Mouse (Mus musculus): Measurements from ENCODE around the gene Fus.
"Not testable (repeated sequence)": the region's sequence is repeated elsewhere in the genome, so short reads cannot be mapped to it uniquely, and the experiment has no call there.

The Fus gene

DNA sequence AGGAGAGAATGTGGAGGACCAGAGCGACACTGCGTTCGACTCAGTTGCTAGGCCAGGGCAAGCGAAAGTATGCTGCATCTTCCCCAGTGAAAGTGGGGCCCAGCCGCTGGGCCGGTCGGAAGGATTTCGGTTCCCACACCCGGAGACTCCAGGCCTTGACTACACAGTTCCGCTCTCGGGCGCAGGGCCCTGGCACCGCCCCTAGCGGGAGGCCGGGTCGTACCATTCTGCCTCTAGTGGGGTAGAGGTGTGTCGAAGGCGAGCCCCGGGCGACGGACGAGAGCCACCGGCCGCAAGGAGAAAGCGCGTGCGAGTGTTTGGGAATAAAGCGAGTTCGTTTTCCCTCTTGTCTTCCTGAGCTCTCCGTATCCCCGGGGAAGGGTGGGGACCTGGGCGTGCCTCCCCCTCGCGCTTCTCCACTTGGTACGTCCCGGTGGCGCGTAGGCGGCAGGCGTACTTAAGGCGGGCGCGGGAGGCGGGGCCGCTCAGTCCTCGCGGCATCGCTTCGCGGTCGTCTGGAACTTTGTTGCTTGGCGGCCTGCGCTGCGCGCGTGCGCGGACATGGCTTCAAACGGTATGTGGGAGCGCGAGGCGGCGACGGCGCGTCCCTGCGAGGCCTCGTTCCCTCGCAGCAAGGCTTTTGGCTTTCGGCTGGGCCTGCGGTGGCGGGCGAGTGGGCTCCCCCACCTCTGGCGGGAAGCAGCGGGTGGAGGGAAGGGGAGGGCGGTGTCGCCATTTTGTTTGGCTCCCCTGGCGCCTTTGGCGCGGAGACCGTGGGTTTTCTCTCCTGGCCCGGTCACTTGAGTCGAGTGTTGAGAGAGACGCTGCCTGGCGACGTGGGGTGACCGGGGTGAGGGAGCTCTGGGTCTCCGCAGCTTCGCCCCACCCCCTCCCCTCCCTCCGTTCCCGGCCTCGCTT is at the start of gene Fus:
Gene Fus, plus strand, starts transcription at position 454 of the 918 bp plus-strand sequence.
- in situ Hi-C loops (cut with MboI, MseI), result no loop called here

DNA sequence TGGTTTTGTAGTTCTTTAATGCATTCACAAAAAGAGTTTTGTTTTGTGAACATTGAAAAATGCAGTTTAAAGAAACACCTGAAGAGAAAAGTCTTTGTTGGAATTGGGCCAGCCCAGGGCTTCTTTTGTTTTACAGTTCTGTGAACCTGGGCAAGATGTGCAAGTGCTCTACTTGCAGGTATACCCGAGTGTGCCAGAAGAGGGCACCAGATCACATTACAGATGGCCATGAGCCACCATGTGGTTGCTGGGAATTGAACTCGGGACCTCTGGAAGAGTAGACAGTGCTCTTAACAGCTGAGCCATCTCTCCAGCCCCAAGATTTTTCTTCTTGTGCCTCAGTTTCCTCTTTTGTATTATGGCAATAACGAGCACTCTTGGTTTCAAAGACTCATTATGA is 49.1 kb upstream of the Fus start:
- in situ Hi-C loops (cut with MboI, MseI), result no loop called here

GRCm38 (mm10) chr7:127919290-127919689 is 48.0 kb upstream of the Fus start:
- in situ Hi-C loops (cut with MboI, MseI), result no loop called here

DNA sequence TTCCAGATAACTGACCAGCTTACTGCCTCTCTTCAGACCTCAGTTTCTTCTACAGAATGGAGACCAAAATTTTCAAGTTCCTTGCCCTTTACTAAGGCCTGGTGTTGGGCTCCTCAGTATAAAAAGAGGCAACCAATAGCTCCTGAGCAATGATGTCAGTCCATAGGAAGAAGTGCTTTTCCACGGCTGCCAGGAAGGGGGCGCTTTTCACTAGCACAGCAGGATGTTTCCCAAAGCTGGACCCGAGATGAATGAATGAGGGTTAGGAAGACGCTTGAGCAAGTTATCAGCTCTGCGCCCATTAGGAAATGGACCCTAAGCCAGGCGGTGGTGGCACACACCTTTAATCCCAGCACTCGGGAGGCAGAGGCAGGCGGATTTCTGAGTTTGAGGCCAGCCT is 45.7 kb upstream of the Fus start:
- in situ Hi-C loops (cut with MboI, MseI), result no loop called here

DNA sequence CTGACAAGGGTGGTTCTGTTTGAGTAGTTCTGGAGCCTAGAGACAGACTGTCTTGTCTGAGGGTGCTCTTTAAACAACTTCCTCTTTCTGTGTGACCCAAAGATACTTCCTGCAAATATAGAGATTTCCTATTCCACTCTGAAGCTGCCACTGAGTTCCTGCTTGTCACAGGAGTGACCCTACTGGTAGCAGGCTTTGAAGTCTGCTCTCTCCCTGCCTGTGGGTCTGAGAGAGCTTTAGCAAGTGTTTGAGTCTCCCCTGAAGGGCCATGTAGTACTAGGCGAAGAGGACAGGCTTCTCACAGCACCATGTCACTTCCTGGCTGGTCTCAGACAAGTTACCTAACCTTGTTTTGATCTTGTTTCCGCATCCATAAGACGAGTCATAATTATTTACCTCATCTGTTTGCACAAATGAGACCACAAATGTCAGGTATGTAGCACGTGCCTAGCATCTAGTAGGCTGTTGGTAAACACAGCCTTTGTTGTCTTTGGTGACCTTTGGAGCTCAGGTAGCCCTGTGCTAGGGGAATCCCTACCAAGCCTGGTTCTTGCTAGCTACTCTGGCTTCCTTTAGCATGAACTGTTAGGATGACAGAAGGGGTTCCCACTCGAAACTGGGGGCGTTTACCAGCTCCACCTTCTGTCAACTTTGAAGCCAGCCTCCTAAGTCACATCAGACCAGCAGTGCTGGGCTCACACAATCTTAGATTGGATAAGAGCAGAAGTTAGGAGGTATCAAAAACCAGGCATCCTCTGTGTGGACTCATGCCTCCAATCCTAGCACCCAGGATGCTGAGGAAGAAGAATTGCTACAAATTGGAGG is 44.6 kb upstream of the Fus start:
- in situ Hi-C loops (cut with MboI, MseI), result no loop called here

- in situ Hi-C loops (cut with MboI, MseI), result no loop called here
These were observed 43.5 kb upstream of the Fus start for GRCm38 (mm10) chr7:127923714-127924113.

GRCm38 (mm10) chr7:127925252-127925651 is 42.0 kb upstream of the Fus start:
- in situ Hi-C loops (cut with MboI, MseI), result no loop called here

- in situ Hi-C loops (cut with MboI, MseI), result no loop called here
These were observed 41.2 kb upstream of the Fus start for GRCm38 (mm10) chr7:127926066-127926465.

DNA sequence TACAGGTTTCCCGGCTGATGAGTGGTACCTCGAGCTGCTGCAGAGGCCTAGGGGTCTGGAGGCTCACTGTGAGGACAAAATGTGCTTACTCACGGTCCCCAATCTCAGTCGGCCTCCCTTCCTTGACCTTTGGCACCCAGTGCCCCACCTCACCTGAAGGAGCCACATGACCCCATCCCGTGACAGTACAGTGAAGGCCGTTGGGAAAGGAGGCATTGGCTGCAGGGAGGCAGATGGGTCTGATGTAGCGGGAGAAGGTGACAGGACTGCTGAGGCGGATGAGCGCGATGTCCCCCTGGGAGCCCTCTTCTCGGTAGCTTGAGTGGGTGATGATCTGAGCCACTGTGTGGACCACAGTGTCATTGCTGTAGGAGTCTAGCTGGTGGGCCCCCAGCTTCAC is 40.4 kb upstream of the Fus start:
- in situ Hi-C loops (cut with MboI, MseI), result no loop called here

GRCm38 (mm10) chr7:127927726-127928125 is 39.5 kb upstream of the Fus start:
- in situ Hi-C loops (cut with MboI, MseI), result no loop called here

GRCm38 (mm10) chr7:127928596-127928995 is 38.7 kb upstream of the Fus start:
- in situ Hi-C loops (cut with MboI, MseI), result no loop called here

GRCm38 (mm10) chr7:127929923-127930322 is 37.3 kb upstream of the Fus start, which contains the start of gene Prss8:
TSS of gene Prss8 (minus strand) at chr7:127930104.
- in situ Hi-C loops (cut with MboI, MseI), result no loop called here

- in situ Hi-C loops (cut with MboI, MseI), result no loop called here
These were observed 36.6 kb upstream of the Fus start for GRCm38 (mm10) chr7:127930636-127931035.

GRCm38 (mm10) chr7:127931351-127932135 is 35.7 kb upstream of the Fus start:
- in situ Hi-C loops (cut with MboI, MseI), result no loop called here

- in situ Hi-C loops (cut with MboI, MseI), result no loop called here
These were observed 34.8 kb upstream of the Fus start for GRCm38 (mm10) chr7:127932273-127933031.

- in situ Hi-C loops (cut with MboI, MseI), result no loop called here
These were observed 33.2 kb upstream of the Fus start for GRCm38 (mm10) chr7:127934075-127934474.

- in situ Hi-C loops (cut with MboI, MseI), result no loop called here
These were observed 32.1 kb upstream of the Fus start for GRCm38 (mm10) chr7:127935028-127935722.

GRCm38 (mm10) chr7:127935748-127936159 is 31.5 kb upstream of the Fus start:
- in situ Hi-C loops (cut with MboI, MseI), result no loop called here

DNA sequence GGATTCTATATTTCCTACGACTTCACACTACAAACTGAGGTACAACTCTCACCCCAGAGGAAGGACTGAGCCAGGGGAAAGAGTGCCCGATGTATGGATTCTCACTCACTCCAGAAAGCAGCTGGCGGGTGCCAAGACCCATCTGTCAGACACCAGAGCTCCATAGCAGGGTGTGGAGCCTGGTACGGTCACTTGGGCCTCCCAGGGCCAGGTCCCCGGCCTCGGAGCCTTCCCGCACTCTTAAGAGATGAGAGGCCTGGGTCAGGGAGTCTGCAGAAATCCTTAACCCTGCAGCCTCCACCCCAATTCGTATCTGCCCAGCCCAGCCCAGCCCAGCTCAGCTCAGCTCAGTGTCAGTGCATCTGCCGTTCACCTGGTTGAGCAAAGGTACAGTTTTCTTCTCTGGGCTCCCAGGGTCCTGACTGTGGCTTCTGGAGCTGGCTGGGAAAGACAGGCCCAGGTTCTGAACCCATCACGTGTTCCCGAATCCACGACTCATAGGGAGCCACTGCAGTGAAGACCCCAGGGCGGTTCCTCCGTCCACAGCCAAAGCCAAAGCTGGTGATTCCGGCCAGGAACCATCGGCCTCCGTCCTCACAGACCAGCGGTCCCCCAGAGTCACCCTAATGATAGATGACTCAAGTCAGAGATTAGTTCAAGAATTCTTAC is 30.9 kb upstream of the Fus start:
- in situ Hi-C loops (cut with MboI, MseI), result no loop called here

DNA sequence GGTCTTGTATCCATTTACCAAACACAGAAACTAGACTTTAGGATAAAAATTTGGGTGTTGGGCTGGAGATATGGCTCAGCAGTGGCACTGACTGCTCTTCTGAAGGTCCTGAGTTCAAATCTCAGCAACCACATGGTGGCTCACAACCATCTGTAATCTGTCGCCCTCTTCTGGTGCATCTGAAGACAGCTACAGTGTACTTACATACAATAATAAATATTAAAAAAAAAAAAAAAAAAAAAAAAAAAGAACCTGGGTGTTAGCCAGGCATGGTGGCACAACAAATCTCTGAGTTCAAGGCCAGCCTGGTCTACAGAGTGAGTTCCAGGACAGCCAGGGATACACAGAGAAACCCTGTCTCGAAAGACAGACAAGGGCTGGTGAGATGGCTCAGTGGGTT is 25.2 kb upstream of the Fus start:
- in situ Hi-C loops (cut with MboI, MseI), result not testable (repeated sequence)
